Mouse (Mus musculus) midbrain, embryonic 11.5 days (tissue): ENCODE measurements at regions not wholly inside any gene's neighbourhood (a gene's known extent, or its start where the extent isn't known, plus 50 kb on each side); places are given as distances from the start of the nearest gene placed in this dataset.

Experiments
- ATAC-seq: fragments of 200-750 bp; cut with Nextera tagmentation; 2 replicates; pipeline ENCODE4 v1.8.0; 2017; ENCODE audit warnings: moderate TSS enrichment, moderate library complexity; ENCODE audit not compliant: low FRiP score
- DNase-seq: peaks from one replicate; pipeline ENCODE4 v3.0.0; 2015; ENCODE audit warnings: low spot score; ENCODE audit errors: missing footprints
- H3K27ac ChIP-seq: fragments of 300-500 bp; sonication (generic); 2 replicates; pipeline ENCODE4 v1.5.1; 2014; ENCODE audit warnings: low read depth, low read length
- H3K27me3 ChIP-seq: fragments of 300-500 bp; sonication (generic); 2 replicates; pipeline ENCODE4 v1.6.1; 2014; ENCODE audit warnings: mild to moderate bottlenecking, low read length, moderate library complexity, mixed read lengths; ENCODE audit not compliant: control insufficient read depth, insufficient read depth
- H3K36me3 ChIP-seq: fragments of 300-500 bp; sonication (generic); 2 replicates; pipeline ENCODE4 v1.6.1; 2014; ENCODE audit warnings: mild to moderate bottlenecking, low read length, moderate library complexity, mixed read lengths; ENCODE audit not compliant: control insufficient read depth, insufficient read depth
- H3K4me1 ChIP-seq: fragments of 300-500 bp; sonication (generic); 2 replicates; pipeline ENCODE4 v1.6.1; 2014; ENCODE audit warnings: low read length; ENCODE audit not compliant: control insufficient read depth, insufficient read depth
- H3K4me2 ChIP-seq: fragments of 300-500 bp; sonication (generic); 2 replicates; pipeline ENCODE4 v1.6.1; 2014; ENCODE audit warnings: mild to moderate bottlenecking, moderate library complexity
- H3K4me3 ChIP-seq: fragments of 300-500 bp; sonication (generic); 2 replicates; pipeline ENCODE4 v1.5.1; 2014; ENCODE audit warnings: low read depth, low read length
- H3K9ac ChIP-seq: fragments of 300-500 bp; sonication (generic); 2 replicates; pipeline ENCODE4 v1.6.1; 2014; ENCODE audit warnings: low read length
- H3K9me3 ChIP-seq: fragments of 300-500 bp; sonication (generic); 2 replicates; pipeline ENCODE4 v1.6.1; 2016; ENCODE audit warnings: low read length; ENCODE audit not compliant: control insufficient read depth
- WGBS: fragments of 180-500 bp; shearing (Covaris S2); extraction: QIAGEN DNeasy Blood & Tissue Kit; methylation state at CpG from one replicate; pipeline ENCODE4 v1.1.7; 2014; 5-methylcytosine and 5-hydroxymethylcytosine counted together

DNA sequence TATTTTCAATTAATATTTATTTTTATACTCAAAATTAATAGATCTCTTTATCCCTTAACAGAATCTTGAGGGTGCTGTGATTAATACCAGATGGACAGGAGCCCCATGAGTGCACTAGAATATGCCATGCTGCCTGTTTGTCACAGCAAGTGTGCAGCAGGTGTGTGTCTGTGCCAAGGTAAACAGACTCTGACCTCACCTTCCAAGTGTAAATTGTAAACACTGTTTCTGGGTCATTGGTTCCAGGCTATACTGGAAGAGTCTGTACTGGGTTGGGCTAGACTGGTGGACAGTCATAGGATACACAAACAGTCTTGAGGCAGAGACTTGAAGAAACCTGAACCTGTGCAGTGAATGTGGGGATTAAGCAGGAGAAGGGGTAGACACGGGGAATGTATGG lies 422.2 kb downstream of the Gm21833 start:
- Histone ChIP-seq H3K27me3 (no peaks in the 10 kb centered on the region), H3K4me2 (no peak overlapping the region), H3K4me3 (no peak overlapping the region), H3K27ac (no peak overlapping the region), H3K9ac (no peak overlapping the region), H3K36me3 (no peaks in the 10 kb centered on the region), H3K9me3 (no peaks in the 10 kb centered on the region), H3K4me1 (no peaks in the 10 kb centered on the region)
- 55% methylated on average over 1 of the region's 1 CpGs for WGBS
- no peak for ATAC-seq
- DNase-seq = no peak

DNA sequence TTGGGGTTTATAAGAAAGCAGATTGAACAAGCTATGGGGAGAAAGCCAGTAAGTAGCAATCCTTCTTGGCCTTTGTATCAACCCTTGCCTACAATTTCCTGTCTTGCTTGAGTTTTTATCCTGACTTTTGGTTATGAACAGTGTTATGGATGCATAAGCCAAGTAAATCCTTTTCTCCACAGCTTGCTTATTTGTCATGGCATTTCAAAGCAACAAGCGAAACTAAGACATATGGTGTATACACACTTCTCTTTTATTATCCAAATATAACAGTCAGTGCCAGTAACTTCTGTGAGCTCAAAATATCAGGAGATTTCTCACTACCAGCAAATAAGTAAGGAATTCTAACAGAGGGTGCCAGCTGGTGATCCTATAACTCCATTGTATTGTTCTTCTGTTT lies 426.0 kb downstream of the Gm21833 start:
- ATAC-seq (no peak), DNase-seq (no peak)
- WGBS = 97% methylated on average over 1 of the region's 1 CpGs
- no peaks in the 10 kb centered on the region for H3K27me3 ChIP-seq
- no peak overlapping the region for H3K4me2 ChIP-seq
- H3K36me3 ChIP-seq = no peaks in the 10 kb centered on the region
- no peaks in the 10 kb centered on the region for H3K4me1 ChIP-seq
- H3K4me3 ChIP-seq = no peak overlapping the region
- no peaks in the 10 kb centered on the region for H3K9me3 ChIP-seq
- H3K9ac ChIP-seq = no peak overlapping the region
- H3K27ac ChIP-seq = no peak overlapping the region

DNA sequence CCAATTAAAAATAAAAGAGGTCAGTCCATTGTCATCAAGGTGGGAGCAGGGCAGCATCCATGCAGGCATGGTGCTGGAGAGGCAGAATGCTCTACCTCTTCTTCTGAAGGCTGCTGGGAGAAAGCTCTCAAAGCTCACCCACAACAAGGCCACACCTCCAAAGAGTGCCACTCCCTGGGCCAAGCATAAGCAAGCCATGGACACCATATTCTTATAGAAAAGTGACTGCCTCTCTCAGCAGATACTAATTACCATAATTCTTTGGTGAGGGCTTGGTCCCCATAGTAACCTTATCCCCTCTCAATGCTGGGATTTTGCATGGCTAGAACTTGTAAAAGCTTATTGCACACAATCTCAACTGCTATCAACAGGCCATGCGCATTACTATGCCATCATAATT lies 443.7 kb downstream of the Gm21833 start:
- ATAC-seq = peak; percentile 89

DNA sequence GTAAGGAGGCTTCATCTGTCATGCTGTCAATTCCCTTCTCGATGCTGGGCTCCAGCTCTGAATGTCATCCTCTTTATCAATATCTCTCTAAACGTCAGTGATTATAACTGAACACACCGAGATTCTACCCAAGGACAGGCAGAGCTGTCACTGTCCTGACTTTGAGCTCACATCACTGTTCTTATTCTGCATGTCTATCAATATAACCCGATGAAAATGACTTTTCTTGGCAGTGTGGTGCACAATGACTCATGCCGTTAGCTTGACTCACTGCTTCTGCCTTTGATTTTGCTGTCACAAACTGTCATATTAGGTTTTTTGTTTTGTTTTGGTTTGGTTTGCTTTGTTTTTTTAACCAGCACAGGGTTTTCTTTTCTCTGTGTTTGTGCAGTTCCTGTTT lies 488.1 kb downstream of the Gm21833 start:
- Histone ChIP-seq H3K27ac (no peak overlapping the region), H3K4me2 (no peak overlapping the region), H3K4me1 (no peaks in the 10 kb centered on the region), H3K4me3 (no peak overlapping the region), H3K9ac (no peak overlapping the region), H3K36me3 (no peaks in the 10 kb centered on the region), H3K9me3 (no peaks in the 10 kb centered on the region), H3K27me3 (no peaks in the 10 kb centered on the region)
- ATAC-seq (no peak), DNase-seq (no peak)
- 87% methylated on average over 5 of the region's 5 CpGs for WGBS

More for the DNA sequence above, 443.7 kb downstream of the Gm21833 start:
- Histone ChIP-seq H3K36me3 (no peaks in the 10 kb centered on the region), H3K4me3 (no peak overlapping the region), H3K4me2 (no peak overlapping the region), H3K9me3 (no peaks in the 10 kb centered on the region), H3K9ac (no peak overlapping the region), H3K27ac (no peak overlapping the region), H3K27me3 (no peaks in the 10 kb centered on the region), H3K4me1 (peaks cover 3% of the 10 kb centered on the region; the same call in 1 of the 2 replicates)
- DNase-seq = no peak
- WGBS = 58% methylated on average over 1 of the region's 1 CpGs

DNA sequence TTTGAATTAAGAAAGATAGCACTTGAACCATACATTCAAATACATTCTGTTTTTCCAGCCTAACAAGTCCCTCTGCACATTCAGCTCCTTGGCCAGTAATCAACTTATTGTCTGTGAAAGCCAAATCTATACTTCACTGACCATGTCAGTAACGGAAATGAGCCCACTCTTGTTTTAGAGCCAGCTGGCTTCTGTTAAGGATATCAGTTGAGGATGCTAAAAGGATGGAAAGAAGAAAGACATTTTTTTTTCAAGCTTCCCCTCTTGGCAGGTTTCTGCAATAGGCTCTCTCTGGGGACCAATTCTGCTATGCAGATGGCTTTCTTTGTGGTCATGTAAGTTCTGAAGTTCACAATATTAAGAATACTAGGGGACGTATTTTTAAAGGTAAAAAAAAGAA lies 498.6 kb downstream of the Gm21833 start:
- WGBS = 88% methylated on average over 2 of the region's 2 CpGs
- H3K27ac ChIP-seq = no peak overlapping the region
- no peak for ATAC-seq

DNA sequence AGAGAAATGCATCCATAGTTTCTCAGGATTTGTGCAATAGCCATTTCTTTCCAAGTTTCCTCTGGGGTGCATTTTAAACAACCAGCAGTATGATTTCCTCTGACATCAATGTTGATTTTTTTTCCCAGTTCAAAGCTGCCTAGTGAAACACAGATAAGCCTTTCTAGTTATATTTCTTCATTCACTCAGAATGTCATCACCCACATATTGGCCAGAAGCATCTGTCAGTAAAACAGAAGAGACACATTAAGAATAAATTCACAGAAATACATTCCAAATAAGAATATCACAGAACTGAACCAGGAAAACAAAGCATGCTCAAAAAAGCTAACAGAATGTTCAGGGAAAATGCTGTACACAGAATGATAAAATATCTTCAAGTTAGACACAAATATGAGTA lies 522.9 kb downstream of the Gm21833 start:
- Histone ChIP-seq H3K9me3 (no peaks in the 10 kb centered on the region), H3K27me3 (no peaks in the 10 kb centered on the region), H3K4me3 (no peak overlapping the region), H3K27ac (no peak overlapping the region), H3K4me2 (no peak overlapping the region), H3K9ac (no peak overlapping the region), H3K36me3 (no peaks in the 10 kb centered on the region), H3K4me1 (no peaks in the 10 kb centered on the region)
- ATAC-seq (no peak), DNase-seq (no peak)

More for the DNA sequence above, 498.6 kb downstream of the Gm21833 start:
- Histone ChIP-seq H3K36me3 (no peaks in the 10 kb centered on the region), H3K27me3 (no peaks in the 10 kb centered on the region), H3K9ac (no peak overlapping the region), H3K4me3 (no peak overlapping the region), H3K9me3 (no peaks in the 10 kb centered on the region), H3K4me1 (no peaks in the 10 kb centered on the region), H3K4me2 (no peak overlapping the region)
- DNase-seq = no peak

DNA sequence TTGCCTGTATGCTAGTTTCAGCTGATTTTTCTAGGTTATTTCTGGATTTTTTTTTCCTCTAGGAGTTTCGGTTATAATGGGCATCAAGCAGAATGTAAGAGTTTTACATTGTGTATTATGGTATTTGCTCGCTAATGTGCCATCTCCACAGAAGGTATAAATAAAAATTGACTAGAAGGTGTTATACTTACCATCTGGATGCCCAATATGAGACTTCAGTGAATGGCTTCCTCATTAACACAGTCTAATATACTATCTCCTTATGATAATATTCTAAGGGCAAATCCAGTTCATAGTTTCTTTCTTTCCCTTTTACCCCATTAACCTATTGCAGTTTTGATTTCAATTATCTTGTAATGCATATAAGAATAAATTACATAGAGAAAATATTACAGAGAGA lies 566.4 kb downstream of the Gm21833 start:
- ATAC-seq (no peak), DNase-seq (no peak)
- Histone ChIP-seq H3K27me3 (no peaks in the 10 kb centered on the region), H3K27ac (no peak overlapping the region), H3K4me1 (no peaks in the 10 kb centered on the region), H3K4me3 (no peak overlapping the region), H3K36me3 (no peaks in the 10 kb centered on the region), H3K9ac (no peak overlapping the region), H3K9me3 (no peaks in the 10 kb centered on the region), H3K4me2 (no peak overlapping the region)
- WGBS = 95% methylated on average over 2 of the region's 2 CpGs

DNA sequence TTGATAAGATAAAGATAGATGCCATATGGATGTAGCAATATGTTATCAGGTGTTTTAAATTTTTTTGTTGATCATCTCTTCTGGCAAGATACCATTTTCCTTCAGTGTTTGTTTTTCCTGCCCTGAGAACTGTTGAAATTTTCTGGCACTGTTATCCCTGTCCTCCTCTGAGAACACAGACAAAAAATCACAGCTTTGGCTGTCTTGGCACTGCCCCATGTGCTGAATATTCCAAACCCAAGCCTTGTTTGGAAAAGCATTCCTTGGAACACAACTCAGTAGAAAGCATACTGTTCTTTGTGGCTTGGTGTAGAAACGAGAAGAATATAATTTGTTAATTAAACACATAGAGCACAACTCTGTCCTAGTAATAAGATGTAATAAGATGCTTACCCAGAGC lies 592.5 kb downstream of the Gm21833 start:
- DNase-seq = no peak
- Histone ChIP-seq H3K4me3 (no peak overlapping the region), H3K4me1 (no peaks in the 10 kb centered on the region), H3K36me3 (no peaks in the 10 kb centered on the region), H3K27me3 (no peaks in the 10 kb centered on the region), H3K9ac (no peak overlapping the region), H3K4me2 (no peak overlapping the region), H3K9me3 (no peaks in the 10 kb centered on the region), H3K27ac (no peak overlapping the region)
- ATAC-seq = no peak
- 82% methylated on average over 1 of the region's 1 CpGs for WGBS

DNA sequence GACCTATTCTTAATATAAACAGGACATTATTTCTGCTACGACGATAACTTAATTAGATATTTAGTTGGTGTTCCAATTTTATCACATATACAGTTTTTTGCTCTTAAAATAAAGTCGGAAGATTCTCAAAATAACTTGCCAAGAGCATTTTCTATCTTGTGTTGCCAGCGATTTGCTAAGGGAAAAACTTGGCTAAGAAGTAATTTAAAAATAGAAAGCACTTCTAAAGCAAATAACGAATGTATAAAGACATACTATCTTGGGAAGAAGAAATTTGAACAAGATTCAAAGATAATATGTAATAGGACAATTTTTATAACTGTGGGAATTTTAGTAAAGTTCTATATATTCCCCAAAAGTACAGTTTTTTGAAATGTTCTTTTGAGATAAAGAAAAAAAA lies 594.9 kb downstream of the Gm21833 start:
- ATAC-seq (no peak), DNase-seq (no peak)
- 88% methylated on average over 5 of the region's 5 CpGs for WGBS
- H3K36me3 ChIP-seq = no peaks in the 10 kb centered on the region
- no peak overlapping the region for H3K4me2 ChIP-seq
- no peak overlapping the region for H3K4me3 ChIP-seq
- no peak overlapping the region for H3K9ac ChIP-seq
- no peaks in the 10 kb centered on the region for H3K4me1 ChIP-seq
- H3K27me3 ChIP-seq = no peaks in the 10 kb centered on the region
- H3K9me3 ChIP-seq = no peaks in the 10 kb centered on the region
- no peak overlapping the region for H3K27ac ChIP-seq
